Comparison of ENCODE assay signal across 21 mouse cellular contexts in the genomic region with DNA sequence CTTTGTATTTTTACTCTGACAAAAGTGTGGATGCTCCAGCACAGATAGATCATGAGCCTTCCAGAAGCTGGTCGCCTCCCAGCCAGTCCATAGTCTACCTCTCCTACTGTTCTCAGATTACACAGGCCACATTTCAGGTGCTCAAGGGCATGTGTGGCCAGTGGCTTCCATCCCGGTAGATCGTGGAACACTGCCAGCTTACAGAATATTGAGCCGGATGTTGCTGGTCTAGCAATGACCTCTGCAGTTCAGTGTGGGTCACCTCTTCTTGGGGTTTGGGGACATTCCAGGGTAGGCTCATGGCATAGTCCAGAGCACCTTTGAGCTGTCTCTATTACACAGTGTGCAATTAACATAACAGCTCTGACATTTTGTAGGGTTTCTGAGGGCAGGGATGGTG.
DNase-seq lines count a peak whose midpoint lies in the region; ATAC-seq and TF ChIP-seq lines count a peak whose summit lies in the region.
"Had no signal": no experiment of that assay in that cellular context is flagged by ENCODE, and none has a peak within 500 bp of the region (broad histone marks: within the 10 kb centered on the region; RNA-seq: fewer than 3 reads in every experiment).

No protein-coding gene starts in this region.

- TF ChIP-seq POLR2A in kidney, adult 2 months (IDR thresholded peaks at IDR 0.05; ENCODE audit: low read depth, low read length): no peak

- H3K9me3 ChIP-seq in heart, embryonic 15.5 days (replicated peaks): no peaks in the 10 kb centered on the region
- H3K9me3 ChIP-seq in heart, embryonic 10.5 days: no peaks in the 10 kb centered on the region
- no peaks in the 10 kb centered on the region for H3K9me3 ChIP-seq in kidney, embryonic 15.5 days (replicated peaks)
- H3K9me3 ChIP-seq: embryonic facial prominence, embryonic 10.5 days; G1E; heart, embryonic 13.5 days had no signal

- no peaks in the 10 kb centered on the region for H3K4me1 ChIP-seq in heart, embryonic 15.5 days (replicated peaks)
- H3K4me1 ChIP-seq in heart, embryonic 10.5 days: 0 out of 2 replicates have a peak, but pooled peaks cover 7% of the 10 kb centered on the region
- no peaks in the 10 kb centered on the region for H3K4me1 ChIP-seq in kidney, adult 2 months (ENCODE audit: control insufficient read depth, insufficient read depth, low read length)
- no peaks in the 10 kb centered on the region for H3K4me1 ChIP-seq in kidney, embryonic 15.5 days

- no peak overlapping the region for H3K4me3 ChIP-seq in heart, embryonic 15.5 days
- no peak overlapping the region for H3K4me3 ChIP-seq in heart, embryonic 10.5 days
- H3K4me3 ChIP-seq in kidney, adult 2 months (ENCODE audit: insufficient read depth, low read depth, low read length): no peak overlapping the region
- no peak overlapping the region for H3K4me3 ChIP-seq in kidney, embryonic 15.5 days (replicated peaks)
- H3K4me3 ChIP-seq: embryonic facial prominence, embryonic 10.5 days; forebrain, embryonic 13.5 days; heart, embryonic 13.5 days had no signal

- 0 out of 2 replicates have a peak, but pooled peaks have one; percentile 23 for ATAC-seq in heart, embryonic 15.5 days (replicated peaks; ENCODE audit: insufficient number of reproducible peaks, insufficient read depth, low FRiP score, low read depth)
- no peak for ATAC-seq in kidney, embryonic 15.5 days (replicated peaks; ENCODE audit: low FRiP score)
- ATAC-seq: CD4-positive, CD25-positive, alpha-beta regulatory T cell, adult 4 months; forebrain, embryonic 13.5 days; forebrain, postnatal 0 days had no signal

- no peak for TF ChIP-seq CTCF in kidney, adult 2 months (conservative IDR thresholded peaks at IDR 0.05; ENCODE audit: insufficient read depth, insufficient read length, low read depth, low read length)

- no peaks in the 10 kb centered on the region for H3K36me3 ChIP-seq in heart, embryonic 15.5 days
- H3K36me3 ChIP-seq in heart, embryonic 10.5 days: no peaks in the 10 kb centered on the region
- no peaks in the 10 kb centered on the region for H3K36me3 ChIP-seq in kidney, adult 2 months (ENCODE audit: control insufficient read depth, insufficient read depth, low read length)
- H3K36me3 ChIP-seq in kidney, embryonic 15.5 days: no peaks in the 10 kb centered on the region
- H3K36me3 ChIP-seq: embryonic facial prominence, embryonic 10.5 days; G1E; heart, embryonic 13.5 days had no signal

- no peak overlapping the region for H3K4me2 ChIP-seq in heart, embryonic 15.5 days
- H3K4me2 ChIP-seq in kidney, embryonic 15.5 days: no peak overlapping the region
- H3K4me2 ChIP-seq: forebrain, embryonic 13.5 days; heart, embryonic 13.5 days; hindbrain, embryonic 14.5 days had no signal

- peaks cover 7% of the 10 kb centered on the region; the same call in 1 of the 2 replicates for H3K27me3 ChIP-seq in heart, embryonic 15.5 days
- peaks cover 36% of the 10 kb centered on the region; the same call in 1 of the 2 replicates for H3K27me3 ChIP-seq in heart, embryonic 10.5 days (ENCODE audit: insufficient read depth, poor library complexity, severe bottlenecking)
- no peaks in the 10 kb centered on the region for H3K27me3 ChIP-seq in kidney, adult 2 months (replicated peaks; ENCODE audit: control insufficient read depth, insufficient read depth, low read length)
- H3K27me3 ChIP-seq in kidney, embryonic 15.5 days: peaks cover 25% of the 10 kb centered on the region; the same call in 1 of the 2 replicates

- no peak overlapping the region for H3K27ac ChIP-seq in heart, embryonic 15.5 days
- H3K27ac ChIP-seq in heart, embryonic 10.5 days: no peak overlapping the region
- no peak overlapping the region for H3K27ac ChIP-seq in kidney, adult 2 months (ENCODE audit: insufficient read depth, low read depth, low read length)
- no peak overlapping the region for H3K27ac ChIP-seq in kidney, embryonic 15.5 days
- H3K27ac ChIP-seq: embryonic facial prominence, embryonic 10.5 days; forebrain, embryonic 13.5 days; heart, embryonic 13.5 days; hindbrain, embryonic 14.5 days had no signal

- no peak overlapping the region for H3K9ac ChIP-seq in heart, embryonic 15.5 days
- no peak overlapping the region for H3K9ac ChIP-seq in kidney, embryonic 15.5 days
- H3K9ac ChIP-seq: forebrain, embryonic 13.5 days; forebrain, postnatal 0 days; heart, embryonic 13.5 days; hindbrain, embryonic 14.5 days had no signal

- DNase-seq in heart, embryonic 10.5 days (ENCODE audit: low spot score): no peak
- peak; percentile 46 for DNase-seq in kidney, adult 2 months
- DNase-seq in lung, postnatal 36 days: peak; percentile 6
- no peak for DNase-seq in lung, postnatal 25 days (ENCODE audit: low spot score)
- no peak for DNase-seq in retina, postnatal 1 day
- DNase-seq: adrenal gland, adult 8-10 months; adrenal gland, postnatal 36 days; B cell, adult 2 months; cerebellum, adult 2 months; forebrain, postnatal 0 days; gastrocnemius, postnatal 14 days; heart, postnatal 10 days; heart, postnatal 4 days had no signal

- WGBS in heart, embryonic 15.5 days: 50% methylated on average over 4 of the region's 4 CpGs
- WGBS in heart, embryonic 10.5 days: 80% methylated on average over 4 of the region's 4 CpGs
- 29% methylated on average over 4 of the region's 4 CpGs for WGBS in kidney, adult 2 months
- 55% methylated on average over 4 of the region's 4 CpGs for WGBS in kidney, embryonic 15.5 days

Comparison
In these comparisons a context has a peak if more than half of its experiments do, and no peak if none do; other contexts are left out.
1. DNase-seq: peak in kidney, adult 2 months (single experiment) and lung, postnatal 36 days (single experiment); none in heart, embryonic 10.5 days (single experiment), lung, postnatal 25 days (single experiment) and retina, postnatal 1 day (single experiment).